8 mouse cellular contexts compared by ENCODE assay signal in the genomic region with DNA sequence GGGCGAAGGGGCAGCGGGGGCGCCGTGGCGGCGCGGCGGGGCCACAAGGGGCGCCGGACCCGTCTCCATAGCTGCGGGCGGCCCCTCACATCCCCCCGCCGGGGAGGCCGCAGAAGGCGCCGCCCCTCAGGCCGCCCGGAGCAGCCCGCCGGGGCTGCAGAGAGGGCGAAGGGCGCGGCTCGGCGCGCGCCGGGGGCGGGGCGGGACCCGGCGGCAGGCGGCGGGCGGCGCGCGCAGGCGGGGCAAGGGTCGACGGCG. TPM values are rescaled to one million over a fixed set of nuclear protein-coding genes. Genes with fewer than 3 reads are reported as not detected.
DNase-seq lines count a peak whose midpoint lies in the region; ATAC-seq lines count a peak whose summit lies in the region.

TSS of gene Tbc1d10b (minus strand) at position 174 of the 258 bp plus-strand sequence.

- peak within 1 kb of the TSS; percentile 74 for H3K4me3 ChIP-seq in midbrain, embryonic 12.5 days

- H3K27ac ChIP-seq in midbrain, embryonic 12.5 days (replicated peaks) = peak within 1 kb of the TSS; percentile 84

- peaks cover 15% of the 10 kb centered on the region for H3K36me3 ChIP-seq in midbrain, embryonic 12.5 days

- peak within 1 kb of the TSS; percentile 89 for H3K9ac ChIP-seq in midbrain, embryonic 12.5 days (replicated peaks)

- H3K27me3 ChIP-seq in midbrain, embryonic 12.5 days = no peaks in the 10 kb centered on the region

- H3K9me3 ChIP-seq in midbrain, embryonic 12.5 days = no peaks in the 10 kb centered on the region

- under 1% methylated on average over 44 of the region's 44 CpGs for WGBS in large intestine, adult 2 months
- WGBS in midbrain, embryonic 12.5 days = under 1% methylated on average over 22 of the region's 44 CpGs

- ATAC-seq in midbrain, embryonic 12.5 days (ENCODE audit: low FRiP score, low read depth) = peak; percentile 56

- H3K4me1 ChIP-seq in midbrain, embryonic 12.5 days = peaks cover 29% of the 10 kb centered on the region

- peak within 1 kb of the TSS; percentile 88 for H3K4me2 ChIP-seq in midbrain, embryonic 12.5 days (replicated peaks)

- DNase-seq in layer of hippocampus, adult 8-10 months (ENCODE audit: low spot score in 2 of 2) = no peak
- DNase-seq in layer of hippocampus, adult 11-12 months (ENCODE audit: low spot score) = no peak
- DNase-seq in adrenal gland, postnatal 36 days = no peak
- no peak for DNase-seq in gastrocnemius, postnatal 4 days (ENCODE audit: low spot score in 2 of 2)
- DNase-seq in large intestine, adult 2 months (ENCODE audit: low read depth, low spot score) = no peak
- DNase-seq in spleen, adult 18-20 months = no peak
- DNase-seq in thymus, postnatal 36 days = no peak

RNA-seq across cellular contexts. Expression of gene Tbc1d10b, which starts in this region (rescaled TPM):
- total RNA-seq in layer of hippocampus, adult 8-10 months (2022) = 100 to 1,000 TPM in 2 of 4 experiments, 10 to 100 TPM in 2; 97.9 to 106 (median 101) TPM
- 10 to 100 TPM; 40.7 to 48.4 TPM for total RNA-seq in adrenal gland, postnatal 36 days (2021)
- total RNA-seq in gastrocnemius, postnatal 4 days (2021) = 10 to 100 TPM; 48.0 to 51.7 TPM
- polyA plus RNA-seq in large intestine, adult 2 months (2012; rRNA removed) = 30.0 and 34.2 TPM in 2 replicates
- polyA plus RNA-seq in midbrain, embryonic 12.5 days (2016; fragmentation: Nextera tagmentation; extraction: Ambion mirVana) = 42.9 and 44.4 TPM in 2 replicates
